Mouse (Mus musculus) embryonic facial prominence, embryonic 15.5 days (tissue): ENCODE measurements at regions not wholly inside any gene's neighbourhood (a gene's known extent, or its start where the extent isn't known, plus 50 kb on each side); places are given as distances from the start of the nearest gene placed in this dataset.

Source experiments
- ATAC-seq: fragments of 200-750 bp; cut with Nextera tagmentation; 2 replicates; pipeline ENCODE4 v1.8.0; 2017; ENCODE audit warnings: low read depth, moderate TSS enrichment; ENCODE audit not compliant: insufficient number of reproducible peaks, low FRiP score, low TSS enrichment
- H3K27ac ChIP-seq: fragments of 300-500 bp; sonication (generic); replicated peaks from 2 replicates; pipeline ENCODE4 v1.5.1; 2015; ENCODE audit warnings: mild to moderate bottlenecking, inconsistent platforms
- H3K27me3 ChIP-seq: fragments of 300-500 bp; sonication (generic); 2 replicates; pipeline ENCODE4 v1.6.1; 2015; ENCODE audit warnings: inconsistent platforms
- H3K36me3 ChIP-seq: fragments of 300-500 bp; sonication (generic); 2 replicates; pipeline ENCODE4 v1.6.1; 2015; ENCODE audit warnings: mild to moderate bottlenecking, inconsistent platforms
- H3K4me1 ChIP-seq: fragments of 300-500 bp; sonication (generic); 2 replicates; pipeline ENCODE4 v1.6.1; 2015; ENCODE audit warnings: inconsistent platforms
- H3K4me2 ChIP-seq: fragments of 300-500 bp; sonication (generic); replicated peaks from 2 replicates; pipeline ENCODE4 v1.6.1; 2015; ENCODE audit warnings: mild to moderate bottlenecking, inconsistent platforms
- H3K4me3 ChIP-seq: fragments of 300-500 bp; sonication (generic); replicated peaks from 2 replicates; pipeline ENCODE4 v1.5.1; 2015; ENCODE audit warnings: mild to moderate bottlenecking, inconsistent platforms
- H3K9ac ChIP-seq: fragments of 300-500 bp; sonication (generic); 2 replicates; pipeline ENCODE4 v1.6.1; 2015; ENCODE audit warnings: inconsistent platforms
- H3K9me3 ChIP-seq: fragments of 300-500 bp; sonication (generic); replicated peaks from 2 replicates; pipeline ENCODE4 v1.6.1; 2016; ENCODE audit warnings: inconsistent platforms
- WGBS: fragments of 180-500 bp; shearing (Covaris S2); methylation state at CpG from one replicate; pipeline ENCODE4 v1.1.7; 2015; 5-methylcytosine and 5-hydroxymethylcytosine counted together

DNA sequence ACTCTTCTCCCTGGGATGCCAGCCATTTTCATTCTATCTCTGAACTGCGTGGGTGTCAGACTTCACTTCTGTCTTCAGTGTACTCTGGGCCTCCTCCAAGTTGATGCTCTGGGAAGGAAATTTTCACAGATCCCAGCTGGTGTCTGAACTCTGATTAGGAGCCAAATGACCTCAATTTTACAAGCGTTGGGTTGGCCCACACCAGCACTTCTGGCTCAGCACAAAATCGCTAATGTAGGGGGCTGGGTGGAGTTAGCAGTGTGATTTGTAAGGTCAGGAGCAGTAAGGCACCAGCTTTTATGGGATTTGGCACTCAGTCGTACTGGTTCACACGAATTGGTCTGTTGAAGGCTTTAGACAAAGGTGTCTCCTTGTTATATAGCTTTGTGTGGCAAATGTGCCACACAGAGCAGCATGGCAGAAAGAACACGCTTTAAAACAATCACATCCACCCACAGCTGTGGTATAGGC lies 576.3 kb upstream of the Kdm8 start:
- no peaks in the 10 kb centered on the region for H3K4me1 ChIP-seq
- H3K27ac ChIP-seq = no peak overlapping the region
- no peak overlapping the region for H3K4me3 ChIP-seq
- no peaks in the 10 kb centered on the region for H3K9me3 ChIP-seq
- H3K36me3 ChIP-seq = no peaks in the 10 kb centered on the region
- no peak overlapping the region for H3K4me2 ChIP-seq
- WGBS = 64% methylated on average over 6 of the region's 6 CpGs
- ATAC-seq = no peak
- H3K9ac ChIP-seq = no peak overlapping the region
- H3K27me3 ChIP-seq = no peaks in the 10 kb centered on the region

DNA sequence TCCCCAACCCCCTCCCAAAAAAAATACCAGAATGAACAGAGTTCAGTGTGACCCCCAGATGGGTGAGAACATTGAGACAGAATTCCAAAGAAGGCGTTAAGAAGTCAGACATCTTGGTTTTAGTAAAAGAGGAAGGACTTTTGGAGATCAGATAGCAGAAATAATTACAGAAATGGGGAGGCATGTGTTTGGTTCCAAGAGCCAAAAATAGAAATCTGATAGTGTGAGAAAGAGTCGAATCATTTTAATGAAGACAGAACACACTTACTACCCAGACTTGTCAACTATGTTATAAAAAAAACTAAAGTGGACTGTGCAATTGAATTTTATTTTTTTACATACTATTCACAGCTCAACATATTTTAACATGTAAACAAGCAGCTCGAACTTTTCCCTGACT lies 575.9 kb upstream of the Kdm8 start:
- no peak for ATAC-seq
- Histone ChIP-seq H3K9ac (no peak overlapping the region), H3K4me1 (no peaks in the 10 kb centered on the region), H3K36me3 (no peaks in the 10 kb centered on the region), H3K4me3 (no peak overlapping the region), H3K9me3 (no peaks in the 10 kb centered on the region), H3K27me3 (no peaks in the 10 kb centered on the region), H3K27ac (no peak overlapping the region), H3K4me2 (no peak overlapping the region)
- 58% methylated on average over 3 of the region's 3 CpGs for WGBS

DNA sequence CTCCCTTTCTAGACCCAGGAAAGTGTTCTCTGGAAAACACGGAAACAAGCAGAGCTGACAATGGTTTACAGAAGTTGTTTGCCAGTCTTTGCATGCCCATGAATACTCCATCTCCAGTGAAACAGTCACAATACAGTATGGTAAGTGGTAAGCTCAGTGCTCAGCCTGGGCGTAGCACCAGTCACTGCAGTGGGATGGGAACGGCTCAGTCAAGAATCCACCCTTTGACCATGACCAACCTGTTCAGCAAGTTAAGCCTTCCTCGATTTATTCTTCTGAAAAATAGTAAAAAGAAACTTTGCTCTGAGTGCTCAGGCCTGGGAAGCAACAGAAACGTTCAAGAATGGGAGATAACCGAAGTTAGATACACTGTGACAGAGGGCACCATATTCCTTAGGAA lies 563.7 kb upstream of the Kdm8 start:
- no peak for ATAC-seq
- no peak overlapping the region for H3K4me2 ChIP-seq
- no peaks in the 10 kb centered on the region for H3K36me3 ChIP-seq
- no peak overlapping the region for H3K27ac ChIP-seq
- H3K9me3 ChIP-seq = no peaks in the 10 kb centered on the region
- WGBS = 71% methylated on average over 6 of the region's 6 CpGs
- H3K27me3 ChIP-seq = no peaks in the 10 kb centered on the region
- no peaks in the 10 kb centered on the region for H3K4me1 ChIP-seq
- H3K4me3 ChIP-seq = no peak overlapping the region
- no peak overlapping the region for H3K9ac ChIP-seq

DNA sequence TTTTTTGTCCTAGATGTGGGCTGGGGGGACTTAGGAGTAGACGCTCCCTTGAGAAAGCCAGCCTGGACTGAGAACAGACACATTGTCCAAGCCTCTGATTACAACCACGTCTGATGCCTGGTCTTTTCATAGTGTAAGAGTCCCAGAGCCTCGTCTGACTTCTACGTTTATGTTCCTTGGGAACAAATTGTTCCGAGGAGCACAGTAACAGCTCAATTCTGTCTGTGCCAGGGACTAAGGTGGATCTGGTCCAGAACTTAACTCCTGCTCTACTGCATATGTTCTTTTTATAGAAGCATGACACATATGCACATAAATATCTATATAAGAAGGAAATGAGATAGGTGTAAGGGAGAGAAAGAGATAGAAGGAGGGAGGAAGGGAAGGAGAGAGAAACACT lies 537.2 kb upstream of the Kdm8 start:
- no peak overlapping the region for H3K27ac ChIP-seq
- H3K9me3 ChIP-seq = no peaks in the 10 kb centered on the region
- no peaks in the 10 kb centered on the region for H3K36me3 ChIP-seq
- 60% methylated on average over 5 of the region's 5 CpGs for WGBS
- H3K4me3 ChIP-seq = no peak overlapping the region
- H3K27me3 ChIP-seq = no peaks in the 10 kb centered on the region
- H3K9ac ChIP-seq = no peak overlapping the region
- no peak overlapping the region for H3K4me2 ChIP-seq
- no peaks in the 10 kb centered on the region for H3K4me1 ChIP-seq
- no peak for ATAC-seq

DNA sequence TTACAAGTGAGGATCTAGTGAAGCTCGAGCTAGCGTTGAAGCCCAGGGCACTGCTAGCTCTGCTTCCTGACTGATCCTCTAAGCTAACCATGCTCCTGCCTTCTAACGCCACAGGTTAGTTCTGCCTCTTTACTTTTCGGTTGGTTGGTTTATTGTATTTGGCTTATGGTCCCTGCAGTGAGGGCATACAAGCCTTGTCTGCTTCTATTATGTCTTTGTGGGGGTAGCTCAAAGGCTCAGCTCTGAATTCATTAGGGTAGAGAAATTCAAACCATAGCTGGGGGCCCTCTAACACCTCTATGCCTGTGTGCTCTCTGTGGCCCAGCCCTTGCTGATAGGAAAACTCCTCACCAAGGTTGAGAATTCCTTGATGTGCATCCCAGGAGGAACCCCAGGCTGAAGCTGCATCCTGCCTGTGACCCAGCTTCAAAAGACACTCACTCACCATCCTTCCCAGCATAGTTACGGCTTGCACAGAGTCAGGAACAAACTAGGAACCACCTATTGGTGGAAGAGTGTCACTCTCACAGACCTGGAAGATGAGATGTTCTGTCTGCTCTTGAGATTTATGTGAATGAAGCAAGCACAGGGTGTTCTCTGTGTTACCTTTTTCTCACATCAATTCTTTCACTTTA lies 536.7 kb upstream of the Kdm8 start:
- no peak overlapping the region for H3K9ac ChIP-seq
- H3K27me3 ChIP-seq = no peaks in the 10 kb centered on the region
- no peak for ATAC-seq
- H3K4me3 ChIP-seq = no peak overlapping the region
- no peaks in the 10 kb centered on the region for H3K9me3 ChIP-seq
- H3K4me2 ChIP-seq = no peak overlapping the region
- 73% methylated on average over 5 of the region's 5 CpGs for WGBS
- H3K27ac ChIP-seq = no peak overlapping the region
- H3K36me3 ChIP-seq = no peaks in the 10 kb centered on the region
- no peaks in the 10 kb centered on the region for H3K4me1 ChIP-seq

DNA sequence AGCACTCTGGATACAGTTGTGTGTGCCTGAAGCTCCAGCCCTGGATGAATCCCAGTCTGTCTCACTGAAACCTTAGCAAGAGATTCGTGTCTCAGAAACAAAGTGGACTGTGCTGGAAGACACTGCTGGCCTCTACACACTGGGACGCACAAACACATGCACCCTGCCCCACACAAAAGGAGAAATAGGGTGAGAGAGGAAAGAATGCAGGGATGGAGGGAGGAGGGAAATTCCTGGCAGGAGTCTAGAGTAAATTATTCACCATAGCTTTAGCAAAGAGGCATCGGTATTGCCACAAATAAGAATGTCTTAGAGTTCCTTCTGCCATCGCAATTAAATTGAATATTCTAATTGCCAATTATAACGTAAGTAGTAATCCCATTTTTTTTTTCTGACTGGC lies 530.4 kb upstream of the Kdm8 start:
- Histone ChIP-seq H3K27ac (no peak overlapping the region), H3K36me3 (no peaks in the 10 kb centered on the region), H3K27me3 (no peaks in the 10 kb centered on the region; the same call in 1 of the 2 replicates), H3K4me1 (no peaks in the 10 kb centered on the region), H3K9me3 (no peaks in the 10 kb centered on the region), H3K4me3 (no peak overlapping the region), H3K4me2 (no peak overlapping the region), H3K9ac (no peak overlapping the region)
- no peak for ATAC-seq
- 83% methylated on average over 5 of the region's 5 CpGs for WGBS

DNA sequence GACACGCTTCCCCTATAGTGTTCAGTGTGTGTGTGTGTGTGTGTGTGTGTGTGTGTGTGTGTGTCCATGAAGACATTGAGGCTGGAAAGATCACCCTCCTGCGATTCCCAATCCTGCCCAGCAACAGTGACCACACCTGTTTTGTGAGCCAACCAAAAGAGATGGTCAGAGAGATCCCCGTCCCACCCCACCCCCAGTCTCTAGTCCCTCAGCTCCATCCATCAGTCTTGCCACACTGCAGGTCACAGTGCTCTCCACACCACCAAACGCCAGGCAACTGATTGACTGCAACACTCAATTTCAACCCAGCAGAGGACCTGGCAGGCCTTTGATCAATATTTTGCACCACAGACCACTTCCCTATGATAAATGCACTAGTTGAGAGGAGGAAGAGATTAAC lies 530.0 kb upstream of the Kdm8 start:
- H3K4me1 ChIP-seq = no peaks in the 10 kb centered on the region
- H3K4me3 ChIP-seq = no peak overlapping the region
- H3K9ac ChIP-seq = no peak overlapping the region
- no peak for ATAC-seq
- H3K4me2 ChIP-seq = no peak overlapping the region
- no peaks in the 10 kb centered on the region for H3K36me3 ChIP-seq
- 76% methylated on average over 4 of the region's 4 CpGs for WGBS
- H3K9me3 ChIP-seq = no peaks in the 10 kb centered on the region
- H3K27me3 ChIP-seq = no peaks in the 10 kb centered on the region; the same call in 1 of the 2 replicates
- no peak overlapping the region for H3K27ac ChIP-seq

DNA sequence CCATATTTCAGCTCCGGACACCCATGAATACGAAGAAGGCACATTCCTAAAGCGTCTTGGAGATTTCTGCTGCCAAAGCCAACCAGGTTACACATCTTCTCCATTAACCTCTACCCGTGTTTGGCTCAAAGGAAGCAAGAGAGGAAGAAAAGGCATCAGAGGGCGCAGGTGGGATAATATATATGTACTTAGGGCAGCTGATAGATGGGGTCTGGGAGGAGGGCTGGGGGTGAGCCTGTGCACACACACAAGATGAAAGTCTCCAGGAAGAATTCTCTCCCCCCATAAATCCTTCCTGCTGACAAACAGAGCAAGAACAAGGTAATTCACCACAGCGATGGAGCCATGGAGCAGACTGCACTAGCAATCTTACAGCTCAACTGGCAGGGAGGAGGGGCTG lies 529.5 kb upstream of the Kdm8 start:
- no peaks in the 10 kb centered on the region; the same call in 1 of the 2 replicates for H3K27me3 ChIP-seq
- 84% methylated on average over 6 of the region's 6 CpGs for WGBS
- H3K36me3 ChIP-seq = no peaks in the 10 kb centered on the region
- H3K4me2 ChIP-seq = no peak overlapping the region
- H3K27ac ChIP-seq = no peak overlapping the region
- ATAC-seq = no peak
- no peaks in the 10 kb centered on the region for H3K4me1 ChIP-seq
- H3K9ac ChIP-seq = no peak overlapping the region
- H3K9me3 ChIP-seq = no peaks in the 10 kb centered on the region
- H3K4me3 ChIP-seq = no peak overlapping the region

DNA sequence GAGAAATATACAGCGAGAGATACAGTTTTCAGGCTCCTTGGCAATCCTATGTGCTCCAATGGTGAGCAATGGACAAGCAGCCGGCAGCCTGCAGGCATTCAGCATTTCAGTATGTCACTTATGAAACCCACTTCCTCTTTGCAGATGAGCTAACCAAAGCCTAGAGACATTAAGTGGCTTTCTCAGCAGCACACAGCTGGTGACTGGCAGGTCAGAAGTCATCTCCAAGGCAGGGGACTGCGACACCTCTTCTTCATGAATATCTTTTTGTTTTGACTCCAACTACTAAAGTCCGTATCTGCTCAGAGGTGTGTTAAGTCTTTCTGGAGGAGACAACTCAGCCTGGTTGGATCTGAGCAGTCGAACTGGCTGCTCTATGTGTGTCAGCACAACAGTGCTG lies 528.8 kb upstream of the Kdm8 start:
- 69% methylated on average over 5 of the region's 5 CpGs for WGBS
- ATAC-seq = no peak
- Histone ChIP-seq H3K9me3 (no peaks in the 10 kb centered on the region), H3K9ac (no peak overlapping the region), H3K36me3 (no peaks in the 10 kb centered on the region), H3K4me2 (no peak overlapping the region), H3K27ac (no peak overlapping the region), H3K4me3 (no peak overlapping the region), H3K27me3 (no peaks in the 10 kb centered on the region; the same call in 1 of the 2 replicates), H3K4me1 (no peaks in the 10 kb centered on the region)

DNA sequence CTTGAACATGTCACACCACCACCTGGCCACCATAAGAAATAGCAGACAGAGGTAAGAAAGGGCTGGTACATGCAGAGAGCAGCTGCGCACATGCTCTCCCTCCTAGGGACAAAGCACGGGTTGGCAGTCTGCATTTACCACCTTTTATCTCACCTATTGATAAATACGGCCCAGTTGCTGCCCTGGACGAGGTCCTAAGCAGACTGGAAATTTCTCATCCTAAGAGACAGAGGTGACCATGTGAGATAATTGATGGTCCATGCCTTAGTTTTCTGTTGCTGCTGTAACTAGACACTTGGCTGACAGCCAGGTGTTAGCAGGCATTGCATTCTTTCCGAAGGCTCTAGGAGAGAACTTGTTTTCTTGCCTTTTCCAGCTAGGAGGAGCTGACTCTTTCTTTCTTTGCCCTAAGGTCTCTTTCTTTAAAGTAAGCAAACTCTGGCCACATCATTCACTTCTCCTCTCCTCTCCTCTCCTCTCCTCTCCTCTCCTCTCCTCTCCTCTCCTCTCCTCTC lies 526.8 kb upstream of the Kdm8 start:
- H3K36me3 ChIP-seq = no peaks in the 10 kb centered on the region
- H3K4me2 ChIP-seq = no peak overlapping the region
- WGBS = 51% methylated on average over 5 of the region's 5 CpGs

DNA sequence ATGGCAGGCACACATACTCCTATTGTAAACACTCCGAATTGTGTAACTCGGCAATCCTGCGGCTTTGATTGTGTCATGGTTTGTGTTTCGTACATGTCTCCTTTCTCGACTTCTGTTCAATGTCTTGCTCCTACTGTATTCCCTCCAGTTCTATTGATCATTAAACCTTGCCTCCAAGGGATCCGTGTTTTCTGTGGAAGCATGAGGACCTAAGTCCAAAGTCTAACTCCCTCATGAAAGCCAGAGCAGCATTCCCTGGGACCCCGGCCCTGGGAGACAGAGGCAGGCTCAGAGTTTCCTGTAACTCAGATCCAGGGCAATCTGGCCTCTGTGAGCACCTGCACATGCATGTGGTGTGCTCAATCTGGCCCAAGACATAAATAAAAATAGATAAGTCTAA lies 521.7 kb upstream of the Kdm8 start:
- Histone ChIP-seq H3K36me3 (no peaks in the 10 kb centered on the region), H3K9ac (no peak overlapping the region), H3K4me2 (no peak overlapping the region), H3K4me3 (no peak overlapping the region), H3K4me1 (no peaks in the 10 kb centered on the region), H3K27ac (no peak overlapping the region), H3K27me3 (no peaks in the 10 kb centered on the region), H3K9me3 (no peaks in the 10 kb centered on the region)
- 81% methylated on average over 7 of the region's 7 CpGs for WGBS
- no peak for ATAC-seq

More for the DNA sequence above, 526.8 kb upstream of the Kdm8 start:
- no peak overlapping the region for H3K4me3 ChIP-seq
- no peaks in the 10 kb centered on the region for H3K9me3 ChIP-seq
- H3K4me1 ChIP-seq = no peaks in the 10 kb centered on the region
- no peak overlapping the region for H3K9ac ChIP-seq
- no peak for ATAC-seq
- H3K27ac ChIP-seq = no peak overlapping the region
- H3K27me3 ChIP-seq = no peaks in the 10 kb centered on the region; the same call in 1 of the 2 replicates

DNA sequence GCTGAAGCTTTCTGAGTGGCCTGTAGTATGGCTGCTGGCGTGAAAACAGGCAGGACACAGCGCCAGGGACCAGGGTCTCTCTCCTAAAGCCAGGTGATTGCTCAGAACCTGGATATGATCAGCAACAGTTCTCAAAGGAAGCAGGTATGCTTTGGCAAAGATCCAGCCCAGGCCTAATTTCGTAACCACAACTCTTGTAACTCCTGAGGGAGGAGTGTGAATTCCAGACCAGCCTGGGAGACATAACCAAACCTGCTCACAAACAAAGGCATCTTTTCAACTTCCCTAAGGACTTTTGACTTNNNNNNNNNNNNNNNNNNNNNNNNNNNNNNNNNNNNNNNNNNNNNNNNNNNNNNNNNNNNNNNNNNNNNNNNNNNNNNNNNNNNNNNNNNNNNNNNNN lies 510.9 kb upstream of the Kdm8 start:
- Histone ChIP-seq H3K4me2 (no peak overlapping the region), H3K27me3 (no peaks in the 10 kb centered on the region), H3K4me1 (no peaks in the 10 kb centered on the region), H3K4me3 (no peak overlapping the region), H3K9ac (no peak overlapping the region), H3K36me3 (no peaks in the 10 kb centered on the region), H3K27ac (no peak overlapping the region), H3K9me3 (no peaks in the 10 kb centered on the region)
- no peak for ATAC-seq
- WGBS = 62% methylated on average over 3 of the region's 3 CpGs
